ENCODE assay signal across 22 mouse cellular contexts in the genomic region with DNA sequence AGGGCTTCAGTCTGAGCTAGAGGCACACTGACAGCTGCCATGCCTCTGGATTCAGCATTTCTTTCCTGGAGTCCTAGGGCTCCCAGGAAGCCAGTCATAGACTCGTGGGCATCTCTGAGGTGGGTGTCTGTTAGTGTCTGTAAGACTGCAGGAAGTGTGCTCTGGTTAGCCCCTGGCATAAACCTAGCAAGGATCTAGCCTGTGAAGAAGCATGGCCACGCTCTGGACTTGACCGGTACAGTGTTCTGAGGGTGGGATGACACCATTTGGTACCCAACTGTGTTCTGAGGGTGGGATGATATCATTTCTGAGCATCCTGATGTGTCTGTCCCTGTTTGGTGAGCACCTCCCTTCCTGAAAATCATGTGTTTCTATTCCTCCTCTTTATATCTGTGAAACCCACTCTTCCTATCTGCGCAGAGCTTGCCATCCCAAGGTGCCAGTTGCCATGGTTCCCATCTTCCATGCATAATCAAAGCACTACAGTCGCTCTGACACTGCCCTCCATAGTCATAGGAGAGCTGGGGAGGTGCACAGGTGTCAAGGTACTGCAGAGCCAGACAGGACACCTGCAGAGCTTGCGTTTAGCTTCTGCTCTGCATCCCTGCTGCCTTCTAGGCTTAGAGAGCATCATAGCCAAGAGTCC. TPM values are rescaled to one million over a fixed set of nuclear protein-coding genes. Genes with fewer than 3 reads are reported as not detected.
DNase-seq lines count a peak whose midpoint lies in the region; ATAC-seq lines count a peak whose summit lies in the region.
"Had no signal": no experiment of that assay in that cellular context is flagged by ENCODE, and none has a peak within 500 bp of the region (broad histone marks: within the 10 kb centered on the region; RNA-seq: fewer than 3 reads in every experiment).

No protein-coding gene starts in this region.

- no peak overlapping the region for H3K9ac ChIP-seq in midbrain, embryonic 13.5 days (replicated peaks)
- no peak overlapping the region for H3K9ac ChIP-seq in midbrain, embryonic 11.5 days (ENCODE audit: low read length)
- no peak overlapping the region for H3K9ac ChIP-seq in midbrain, embryonic 15.5 days
- H3K9ac ChIP-seq: intestine, embryonic 15.5 days had no signal

- H3K4me3 ChIP-seq in midbrain, embryonic 13.5 days (replicated peaks): no peak overlapping the region
- no peak overlapping the region for H3K4me3 ChIP-seq in midbrain, embryonic 11.5 days (ENCODE audit: low read depth, low read length)
- H3K4me3 ChIP-seq in midbrain, embryonic 15.5 days: no peak overlapping the region
- H3K4me3 ChIP-seq: heart, embryonic 10.5 days; intestine, embryonic 15.5 days had no signal

- peak; percentile 60 for ATAC-seq in midbrain, embryonic 13.5 days
- ATAC-seq in midbrain, embryonic 11.5 days (ENCODE audit: low FRiP score): no peak
- ATAC-seq in midbrain, embryonic 15.5 days (replicated peaks): peak; percentile 90
- ATAC-seq: activated CD4-positive, CD25-positive, alpha-beta regulatory T cell, adult 4 months; intestine, embryonic 15.5 days; Patski had no signal

- peaks cover 12% of the 10 kb centered on the region; the same call in 1 of the 2 replicates for H3K4me1 ChIP-seq in midbrain, embryonic 13.5 days (replicated peaks)
- no peaks in the 10 kb centered on the region for H3K4me1 ChIP-seq in midbrain, embryonic 11.5 days (ENCODE audit: control insufficient read depth, insufficient read depth, low read length)
- peaks cover 15% of the 10 kb centered on the region for H3K4me1 ChIP-seq in midbrain, embryonic 15.5 days

- no peaks in the 10 kb centered on the region for H3K27me3 ChIP-seq in midbrain, embryonic 13.5 days
- H3K27me3 ChIP-seq in midbrain, embryonic 11.5 days (ENCODE audit: control insufficient read depth, insufficient read depth, low read length): no peaks in the 10 kb centered on the region
- no peaks in the 10 kb centered on the region for H3K27me3 ChIP-seq in midbrain, embryonic 15.5 days (replicated peaks)
- H3K27me3 ChIP-seq: intestine, embryonic 15.5 days had no signal

- H3K27ac ChIP-seq in midbrain, embryonic 13.5 days: no peak overlapping the region
- H3K27ac ChIP-seq in midbrain, embryonic 11.5 days (ENCODE audit: low read depth, low read length): no peak overlapping the region
- peak overlapping the region; percentile 65 for H3K27ac ChIP-seq in midbrain, embryonic 15.5 days
- H3K27ac ChIP-seq: heart, embryonic 10.5 days; intestine, embryonic 15.5 days had no signal

- H3K9me3 ChIP-seq in midbrain, embryonic 13.5 days: no peaks in the 10 kb centered on the region
- H3K9me3 ChIP-seq in midbrain, embryonic 11.5 days (ENCODE audit: control insufficient read depth, low read length): no peaks in the 10 kb centered on the region
- H3K9me3 ChIP-seq in midbrain, embryonic 15.5 days: no peaks in the 10 kb centered on the region
- H3K9me3 ChIP-seq: heart, embryonic 10.5 days; intestine, embryonic 15.5 days had no signal

- no peaks in the 10 kb centered on the region for H3K36me3 ChIP-seq in midbrain, embryonic 13.5 days
- no peaks in the 10 kb centered on the region for H3K36me3 ChIP-seq in midbrain, embryonic 11.5 days (ENCODE audit: control insufficient read depth, insufficient read depth, low read length)
- H3K36me3 ChIP-seq in midbrain, embryonic 15.5 days (replicated peaks): no peaks in the 10 kb centered on the region
- H3K36me3 ChIP-seq: heart, embryonic 10.5 days; intestine, embryonic 15.5 days had no signal

- peak; percentile 19 to 28 for DNase-seq in frontal cortex, postnatal 10 days (ENCODE audit: low spot score in 2 of 2)
- DNase-seq in frontal cortex, postnatal 14 days (ENCODE audit: low spot score in 2 of 2): no peak
- DNase-seq in midbrain, embryonic 11.5 days (ENCODE audit: low spot score, missing footprints): no peak
- DNase-seq in brain, adult 2 months (ENCODE audit: low read depth, low spot score): peak; percentile 55
- DNase-seq in cerebellum, adult 18-20 months: no peak
- DNase-seq: adrenal gland, postnatal 36 days; B cell, adult 2 months; cerebellum, postnatal 14 days; embryo, embryonic 11 days; gastrocnemius, postnatal 36 days; heart, postnatal 14 days; layer of hippocampus, postnatal 36 days; left cerebral cortex, postnatal 4 days; lung, adult 18-20 months; lung, postnatal 36 days; spleen, adult 18-20 months had no signal

- H3K4me2 ChIP-seq in midbrain, embryonic 13.5 days (replicated peaks): no peak overlapping the region
- H3K4me2 ChIP-seq in midbrain, embryonic 11.5 days: no peak overlapping the region
- no peak overlapping the region for H3K4me2 ChIP-seq in midbrain, embryonic 15.5 days
- H3K4me2 ChIP-seq: intestine, embryonic 15.5 days had no signal

- WGBS in midbrain, embryonic 13.5 days: 67% methylated on average over 6 of the region's 6 CpGs
- 82% methylated on average over 6 of the region's 6 CpGs for WGBS in midbrain, embryonic 11.5 days
- 60% methylated on average over 6 of the region's 6 CpGs for WGBS in midbrain, embryonic 15.5 days

RNA-seq across cellular contexts. Expression of gene Syk, which starts 20.9 kb away (rescaled TPM):
- polyA plus RNA-seq in midbrain, embryonic 13.5 days (2015; fragmentation: Nextera tagmentation; extraction: Ambion mirVana): 1.1 and 1.5 TPM in 2 replicates
- 2.1 and 2.3 TPM in 2 replicates for polyA plus RNA-seq in midbrain, embryonic 11.5 days (2014; fragmentation: Nextera tagmentation; extraction: Ambion mirVana)
- 1.4 and 1.8 TPM in 2 replicates for polyA plus RNA-seq in midbrain, embryonic 15.5 days (2015; fragmentation: Nextera tagmentation; extraction: Ambion mirVana)
- polyA plus RNA-seq: Patski had no signal

Comparison
In these comparisons a context has a peak if more than half of its experiments do, and no peak if none do; other contexts are left out.
1. DNase-seq: peak in frontal cortex, postnatal 10 days (2 of 2) and brain, adult 2 months (single experiment); none in frontal cortex, postnatal 14 days (0 of 2), midbrain, embryonic 11.5 days (single experiment) and cerebellum, adult 18-20 months (0 of 2).